In the genomic region with DNA sequence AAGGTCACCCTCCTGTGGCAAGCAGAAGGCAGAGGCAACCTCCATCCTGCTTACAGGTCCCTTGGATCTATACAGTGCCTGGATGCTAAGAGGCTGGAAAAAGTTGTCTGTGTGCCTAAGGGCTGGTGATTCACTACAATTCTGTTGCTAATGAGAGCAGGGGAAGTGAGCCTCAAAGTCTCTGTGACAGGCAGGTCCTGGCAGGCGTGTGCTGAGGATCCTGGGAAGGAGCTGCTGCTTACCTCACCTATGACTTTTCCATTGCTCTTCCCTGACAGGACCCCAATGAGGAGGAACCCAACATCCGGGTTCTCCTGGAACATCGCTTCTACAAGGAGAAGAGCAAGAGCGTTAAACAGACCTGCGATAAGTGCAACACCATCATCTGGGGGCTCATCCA, we compare ENCODE assay signal across 23 mouse cellular contexts. TPM values are rescaled to one million over a fixed set of nuclear protein-coding genes. Genes with fewer than 3 reads are reported as not detected.
DNase-seq lines count a peak whose midpoint lies in the region; TF ChIP-seq lines count a peak whose summit lies in the region.
"Had no signal": no experiment of that assay in that cellular context is flagged by ENCODE, and none has a peak within 500 bp of the region (broad histone marks: within the 10 kb centered on the region; RNA-seq: fewer than 3 reads in every experiment).

No protein-coding gene starts in this region.

- H3K27ac ChIP-seq in ES-Bruce4 (ENCODE audit: insufficient read depth, low read length): peak overlapping the region; percentile 96
- peak overlapping the region; percentile 64 for H3K27ac ChIP-seq in ES-E14 (ENCODE audit: insufficient read depth, low read depth, low read length, poor library complexity, severe bottlenecking)
- H3K27ac ChIP-seq: forebrain, embryonic 12.5 days; heart, adult 2 months; heart, embryonic 15.5 days; hindbrain, embryonic 10.5 days; hindbrain, embryonic 15.5 days had no signal

- no peak for TF ChIP-seq CTCF in ES-Bruce4 (IDR thresholded peaks at IDR 0.05; ENCODE audit: low read depth, low read length)

- TF ChIP-seq POLR2A in ES-Bruce4 (IDR thresholded peaks at IDR 0.05; ENCODE audit: insufficient read depth, low read length): peak; percentile 21

- H3K36me3 ChIP-seq in ES-Bruce4 (ENCODE audit: control insufficient read depth, insufficient read depth, low read length, poor library complexity, severe bottlenecking): peaks cover 23% of the 10 kb centered on the region
- H3K36me3 ChIP-seq in ES-E14 (ENCODE audit: control insufficient read depth, insufficient read depth, low read length, poor library complexity, severe bottlenecking): peaks cover 46% of the 10 kb centered on the region

- TF ChIP-seq EP300 in ES-Bruce4 (IDR thresholded peaks at IDR 0.05; ENCODE audit: insufficient read depth, low read depth, low read length): peak; percentile 96

- H3K4me3 ChIP-seq in ES-Bruce4 (ENCODE audit: low read depth, low read length) (peak overlapping the region; percentile 76), ES-E14 (ENCODE audit: insufficient read depth in 1 of 2, low read depth in 1 of 2, low read length in 2 of 2, poor library complexity in 1 of 2, severe bottlenecking in 1 of 2) (peak overlapping the region; percentile 79 to 80)
- H3K4me3 ChIP-seq: forebrain, embryonic 12.5 days; heart, adult 2 months; heart, embryonic 15.5 days; hindbrain, embryonic 10.5 days; hindbrain, embryonic 15.5 days had no signal

- H3K9ac ChIP-seq in ES-Bruce4 (ENCODE audit: low read depth, poor library complexity, severe bottlenecking) (peak overlapping the region; percentile 38), ES-E14 (ENCODE audit: insufficient read depth, low read depth, low read length, poor library complexity, severe bottlenecking) (peak overlapping the region; percentile 81)
- H3K9ac ChIP-seq: forebrain, embryonic 12.5 days; heart, embryonic 15.5 days; hindbrain, embryonic 15.5 days had no signal

- in situ Hi-C loops in ES-E14 (cut with MboI; ENCODE audit: low sequenced_read_pairs in 2 of 2, unreplicated experiment in 2 of 2): no loop called here

- H3K9me3 ChIP-seq in ES-Bruce4 (replicated peaks; ENCODE audit: control insufficient read depth, insufficient read depth, low read length, poor library complexity, severe bottlenecking): no peaks in the 10 kb centered on the region
- no peaks in the 10 kb centered on the region for H3K9me3 ChIP-seq in ES-E14 (ENCODE audit: control insufficient read depth, insufficient read depth, low read depth, low read length)
- H3K9me3 ChIP-seq: forebrain, embryonic 12.5 days; heart, embryonic 15.5 days; hindbrain, embryonic 10.5 days; hindbrain, embryonic 15.5 days had no signal

- H3K4me1 ChIP-seq in ES-Bruce4 (ENCODE audit: control insufficient read depth, insufficient read depth, low read length) (peaks cover 2% of the 10 kb centered on the region), ES-E14 (ENCODE audit: control insufficient read depth in 2 of 2, insufficient read depth in 2 of 2, low read length in 2 of 2, poor library complexity in 1 of 2) (peaks cover 0 to 3% of the 10 kb centered on the region in 2 experiments; a peak in 2 of 4 replicates)
- H3K4me1 ChIP-seq: forebrain, embryonic 12.5 days; heart, embryonic 15.5 days; hindbrain, embryonic 10.5 days; hindbrain, embryonic 15.5 days had no signal

- intact Hi-C loops in heart, postnatal 14 days (cut with DNase I): no loop called here

- DNase-seq in ES-E14 (ENCODE audit: low read depth, low spot score) (peak; percentile 91), ZHBTc4 (ENCODE audit: low read depth, low spot score) (peak; percentile 98)
- no peak for DNase-seq in right cerebral cortex, postnatal 14 days
- DNase-seq in heart, postnatal 14 days: no peak
- no peak for DNase-seq in adrenal gland, postnatal 4 days (ENCODE audit: low spot score in 2 of 2)
- DNase-seq: adrenal gland, adult 2 months; adrenal gland, postnatal 36 days; cerebellum, adult 18-20 months; cerebellum, adult 9-11 months; gastrocnemius, postnatal 14 days; heart, adult 2 months; kidney, adult 8-10 months had no signal

- H3K27me3 ChIP-seq in ES-Bruce4 (ENCODE audit: control insufficient read depth, insufficient read depth, low read length, poor library complexity, severe bottlenecking): no peaks in the 10 kb centered on the region
- H3K27me3 ChIP-seq: forebrain, embryonic 12.5 days; heart, embryonic 15.5 days; hindbrain, embryonic 15.5 days had no signal

TF ChIP-seq in ES-E14, 5 proteins besides CTCF, POLR2A, EP300 and RAD21:
- TF ChIP-seq MAFK (IDR thresholded peaks at IDR 0.05; ENCODE audit: insufficient read depth, low read depth, low read length) (no peak), HCFC1 (IDR thresholded peaks at IDR 0.05; ENCODE audit: borderline replicate concordance, insufficient read depth, low read length) (0 out of 2 replicates have a peak, but pooled peaks have one; percentile 47)
TF ChIP-seq in ES-E14: peak in this region for 1.

RNA-seq across cellular contexts. Expression of a gene that starts 23.8 kb away (rescaled TPM):
- polyA plus RNA-seq in ES-Bruce4 (2011; ENCODE audit: insufficient read depth, insufficient read length, low read depth, missing spikeins): 42.0 and 45.3 TPM in 2 replicates
- total RNA-seq in ES-E14 (2012; rRNA removed): 80.0 and 96.7 TPM in 2 replicates
- total RNA-seq in heart, postnatal 14 days (2021): 10 to 100 TPM; 53.8 to 58.4 TPM
- total RNA-seq in adrenal gland, postnatal 4 days (2021): 10 to 100 TPM; 59.9 to 61.8 TPM

RNA-seq across cellular contexts. Expression of a gene that starts 30.6 kb away (rescaled TPM):
- polyA plus RNA-seq in ES-Bruce4 (2011; ENCODE audit: insufficient read depth, insufficient read length, low read depth, missing spikeins): 76.6 and 81.6 TPM in 2 replicates
- 34.3 and 42.5 TPM in 2 replicates for total RNA-seq in ES-E14 (2012; rRNA removed)
- 10 to 100 TPM; 45.8 to 50.8 TPM for total RNA-seq in heart, postnatal 14 days (2021)
- total RNA-seq in adrenal gland, postnatal 4 days (2021): 10 to 100 TPM; 40.2 to 40.5 TPM

RNA-seq across cellular contexts. Expression of a gene that starts 42.7 kb away (rescaled TPM):
- polyA plus RNA-seq in ES-Bruce4 (2011; ENCODE audit: insufficient read depth, insufficient read length, low read depth, missing spikeins): 19.6 and 20.1 TPM in 2 replicates
- total RNA-seq in ES-E14 (2012; rRNA removed): 69.1 and 117 TPM in 2 replicates
- under 1 TPM; 0.61 to 0.67 TPM for total RNA-seq in heart, postnatal 14 days (2021)
- 100 to 1,000 TPM in 1 of 2 experiments, 10 to 100 TPM in 1; 59.5 to 102 TPM for total RNA-seq in adrenal gland, postnatal 4 days (2021)
- total RNA-seq: gastrocnemius, adult 18-20 months had no signal

RNA-seq across cellular contexts. Expression of a gene that starts 47.0 kb away (rescaled TPM):
- not detected in 2 replicates for polyA plus RNA-seq in ES-Bruce4 (2011; ENCODE audit: insufficient read depth, insufficient read length, low read depth, missing spikeins)
- 0.27 and 0.42 TPM in 2 replicates for total RNA-seq in ES-E14 (2012; rRNA removed)
- not detected for total RNA-seq in heart, postnatal 14 days (2021)
- total RNA-seq in adrenal gland, postnatal 4 days (2021): under 1 TPM in 1 of 2 experiments, not detected in 1; 0.14 TPM
- total RNA-seq: adrenal gland, adult 2 months; adrenal gland, postnatal 36 days; gastrocnemius, adult 18-20 months; gastrocnemius, postnatal 14 days; heart, adult 2 months; heart, postnatal 25 days had no signal
- polyA plus RNA-seq: adrenal gland, adult 2 months; embryonic facial prominence, embryonic 11.5 days; gonadal fat pad, adult 2 months; heart, adult 2 months; heart, embryonic 11.5 days; heart, embryonic 15.5 days; intestine, embryonic 16.5 days had no signal

Comparison
In these comparisons a context has a peak if more than half of its experiments do, and no peak if none do; other contexts are left out.
1. DNase-seq: peak in ES-E14 (single experiment) and ZHBTc4 (single experiment); none in right cerebral cortex, postnatal 14 days (single experiment), heart, postnatal 14 days (0 of 2) and adrenal gland, postnatal 4 days (0 of 2).
2. RNA of a gene that starts 42.7 kb away (total RNA-seq): 69.1 to 117 TPM in ES-E14 and 59.5 to 102 TPM in adrenal gland, postnatal 4 days; 0.61 to 0.67 TPM in heart, postnatal 14 days; every median in the first group is over 10 times any median in the second.